Mouse (Mus musculus): Measurements from ENCODE around the gene Nrap.

Gene Nrap

GRCm38 (mm10) chr19:56396227-56396626, 6.4 kb upstream of the Nrap start:
- DNase-seq = no peak

DNA sequence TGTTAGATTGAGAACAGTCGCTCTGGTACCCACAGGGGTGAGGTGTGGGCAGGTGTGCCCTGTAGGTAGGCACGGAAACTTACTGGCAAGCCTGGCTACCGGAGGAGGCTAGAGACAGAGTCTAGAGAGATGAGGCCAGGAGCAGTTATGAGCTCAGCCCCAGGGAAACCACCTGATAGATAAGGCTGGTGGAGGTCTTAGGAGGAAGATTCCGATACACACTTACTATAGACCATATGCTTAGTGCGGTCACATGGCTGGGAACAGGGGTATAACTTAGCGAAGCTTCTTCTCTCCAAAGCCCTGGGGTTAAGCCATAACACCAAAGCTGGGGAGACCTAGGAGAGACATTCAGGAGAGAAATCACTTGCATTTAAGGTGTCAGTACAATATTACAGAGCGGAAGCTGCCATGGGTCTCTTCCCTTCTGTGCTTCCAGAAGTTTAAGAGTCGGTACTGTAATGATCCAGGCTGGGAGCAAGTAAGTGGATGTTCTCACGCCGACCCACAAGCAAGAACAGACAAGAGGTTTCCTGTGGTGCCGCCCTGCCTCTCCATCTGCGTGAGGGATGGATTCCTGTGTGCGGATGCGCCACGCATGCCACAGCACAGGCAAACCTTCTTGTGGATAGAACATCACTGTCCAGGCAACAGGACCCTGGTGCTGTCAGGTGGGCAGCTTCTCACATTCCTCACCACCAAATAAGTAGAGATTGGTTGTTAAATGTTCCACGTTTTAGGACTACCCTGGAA, 5.5 kb upstream of the Nrap start:
- no peak for DNase-seq

- DNase-seq = no peak
Measured at GRCm38 (mm10) chr19:56393311-56393866, 3.6 kb upstream of the Nrap start.

GRCm38 (mm10) chr19:56391307-56392046, 1.6 kb upstream of the Nrap start:
- no peak for DNase-seq

DNA sequence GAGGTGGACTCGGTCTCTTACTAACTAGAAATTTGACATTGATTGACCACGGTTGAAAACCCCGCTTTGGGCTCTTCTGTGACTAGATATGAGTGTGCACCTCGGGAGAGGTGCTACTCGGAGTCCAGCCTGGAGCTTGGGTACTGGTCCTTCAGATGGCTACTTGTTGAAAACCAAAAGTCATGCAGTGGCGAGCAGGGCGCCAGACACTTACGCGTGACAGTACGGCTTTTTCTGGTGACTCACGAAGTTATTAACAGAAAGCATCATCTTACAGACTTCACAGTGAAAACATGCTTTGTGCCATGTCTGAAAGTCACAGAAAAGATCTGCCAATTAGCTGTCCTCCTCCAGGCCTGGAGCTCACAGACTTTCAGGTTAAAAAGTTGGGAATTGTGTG, 661 bp downstream of the Nrap start:
- DNase-seq = no peak

DNA sequence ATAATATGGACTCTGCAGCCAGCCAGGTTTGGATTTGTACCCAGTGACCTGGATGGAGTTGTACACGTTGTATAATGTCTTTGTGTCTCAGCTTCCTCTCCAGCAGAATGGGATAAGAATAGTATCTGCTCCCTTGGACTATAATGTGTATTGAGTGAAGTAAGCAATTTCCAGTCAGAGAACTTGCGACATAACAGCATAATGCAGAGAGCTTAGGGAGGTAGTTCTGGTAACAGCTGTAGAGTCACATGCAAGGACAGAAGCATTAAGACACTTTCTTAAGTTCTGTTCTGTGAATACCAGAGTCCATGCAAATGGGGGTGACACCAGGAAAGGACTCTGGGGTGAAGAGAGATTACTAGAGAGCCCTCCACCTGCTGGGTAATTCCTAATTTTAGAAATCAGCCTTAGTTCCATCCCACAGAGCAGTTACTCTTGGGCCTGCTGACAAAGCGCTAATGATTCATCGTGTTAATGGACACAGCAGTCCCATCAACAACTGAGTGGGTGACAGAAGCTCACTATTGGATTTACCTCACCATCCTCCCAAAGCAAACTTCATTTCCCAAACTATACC, 2.0 kb downstream of the Nrap start:
- no peak for DNase-seq

- no peak for DNase-seq
Measured at GRCm38 (mm10) chr19:56386095-56386494, 3.7 kb downstream of the Nrap start.

GRCm38 (mm10) chr19:56385546-56385945, 4.3 kb downstream of the Nrap start:
- DNase-seq = no peak

GRCm38 (mm10) chr19:56381407-56381806, 8.4 kb downstream of the Nrap start:
- DNase-seq = no peak

GRCm38 (mm10) chr19:56380341-56380740, 9.5 kb downstream of the Nrap start:
- DNase-seq = no peak

DNA sequence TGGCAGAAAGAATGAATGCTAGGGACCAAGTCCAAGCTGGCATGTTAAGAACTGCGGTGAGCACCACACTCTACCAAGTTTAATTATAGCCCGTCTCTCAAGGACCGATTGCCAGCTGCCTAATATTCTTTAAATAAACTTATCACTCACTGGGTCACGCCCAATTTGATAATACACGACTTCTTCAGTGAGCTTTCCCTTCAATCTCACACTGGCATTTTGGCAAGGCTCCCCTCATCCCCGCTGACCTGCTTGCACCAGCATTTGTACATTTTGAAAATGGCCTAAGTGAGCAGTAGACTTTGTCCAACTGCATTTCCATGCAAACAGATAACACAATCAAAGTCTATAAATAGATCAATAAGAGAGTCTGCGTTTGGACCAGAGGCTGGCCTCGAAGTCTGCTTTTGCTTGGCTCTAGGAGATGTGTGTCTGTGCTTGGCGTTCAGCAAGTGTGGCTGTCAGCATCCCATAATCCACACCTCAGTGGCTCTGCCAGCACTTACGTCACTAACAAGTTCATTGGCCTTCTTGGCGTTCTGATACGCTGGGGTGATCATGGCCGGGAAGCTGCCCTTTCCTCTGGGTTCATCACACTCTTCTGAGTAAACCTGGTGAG, 11.2 kb downstream of the Nrap start:
- no peak for DNase-seq

DNA sequence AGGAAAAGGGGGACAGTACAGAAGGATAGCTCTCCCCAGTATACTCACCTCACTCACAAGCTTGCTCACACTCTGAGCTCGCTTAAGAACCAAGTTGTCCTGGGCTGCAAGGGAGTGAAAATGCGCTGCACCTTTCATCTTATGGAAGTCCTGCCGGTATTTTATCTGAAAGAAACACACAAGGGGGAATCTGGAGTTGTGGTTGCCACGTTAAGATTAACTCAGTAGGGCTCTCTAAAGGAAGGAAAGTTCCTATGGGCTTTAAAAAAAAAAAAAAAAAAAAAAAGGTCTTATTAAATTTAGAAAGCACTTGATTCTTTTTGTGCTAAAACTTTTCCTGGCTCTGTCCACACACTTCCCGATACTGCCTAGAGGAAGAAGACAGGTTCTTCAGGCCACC, 11.8 kb downstream of the Nrap start:
- DNase-seq = no peak

DNA sequence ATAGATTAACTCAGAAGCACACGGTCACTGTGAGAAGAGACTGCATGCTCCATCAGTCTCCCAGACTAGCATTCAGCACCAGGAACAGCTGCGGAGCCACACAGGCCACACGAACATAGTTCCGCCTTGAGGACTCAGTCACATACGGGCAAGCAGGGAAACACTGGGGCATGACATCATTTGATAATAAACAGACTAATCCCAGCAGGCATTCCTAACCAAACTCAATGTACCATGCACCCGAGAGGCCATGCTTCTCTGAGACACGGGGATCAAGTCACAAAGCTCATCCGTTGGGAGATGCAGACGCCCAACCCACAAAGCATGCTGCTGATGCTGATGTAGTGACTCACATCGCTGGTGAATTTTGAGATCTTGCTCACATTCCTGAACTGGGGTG, 15.8 kb downstream of the Nrap start:
- DNase-seq = no peak

DNA sequence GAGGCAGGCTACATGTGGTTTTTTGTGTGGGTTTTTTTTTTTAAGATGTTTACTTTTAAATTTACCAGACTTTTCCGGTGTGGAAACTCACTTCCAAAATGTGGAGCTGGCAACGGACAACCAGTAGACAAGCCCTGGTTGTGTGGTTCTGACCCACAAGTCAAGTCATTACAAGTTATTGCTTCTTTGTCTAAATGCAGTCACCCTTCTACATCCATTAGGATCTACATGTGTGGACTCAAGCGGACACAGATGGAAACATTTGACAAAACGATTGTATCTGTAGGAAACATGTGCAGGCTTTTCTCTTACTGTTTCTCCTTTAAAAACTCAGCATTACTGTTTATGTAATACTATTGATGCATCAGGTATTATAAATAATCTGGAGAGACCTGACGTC, 16.6 kb downstream of the Nrap start:
- no peak for DNase-seq

GRCm38 (mm10) chr19:56372226-56372625, 17.6 kb downstream of the Nrap start:
- no peak for DNase-seq

DNA sequence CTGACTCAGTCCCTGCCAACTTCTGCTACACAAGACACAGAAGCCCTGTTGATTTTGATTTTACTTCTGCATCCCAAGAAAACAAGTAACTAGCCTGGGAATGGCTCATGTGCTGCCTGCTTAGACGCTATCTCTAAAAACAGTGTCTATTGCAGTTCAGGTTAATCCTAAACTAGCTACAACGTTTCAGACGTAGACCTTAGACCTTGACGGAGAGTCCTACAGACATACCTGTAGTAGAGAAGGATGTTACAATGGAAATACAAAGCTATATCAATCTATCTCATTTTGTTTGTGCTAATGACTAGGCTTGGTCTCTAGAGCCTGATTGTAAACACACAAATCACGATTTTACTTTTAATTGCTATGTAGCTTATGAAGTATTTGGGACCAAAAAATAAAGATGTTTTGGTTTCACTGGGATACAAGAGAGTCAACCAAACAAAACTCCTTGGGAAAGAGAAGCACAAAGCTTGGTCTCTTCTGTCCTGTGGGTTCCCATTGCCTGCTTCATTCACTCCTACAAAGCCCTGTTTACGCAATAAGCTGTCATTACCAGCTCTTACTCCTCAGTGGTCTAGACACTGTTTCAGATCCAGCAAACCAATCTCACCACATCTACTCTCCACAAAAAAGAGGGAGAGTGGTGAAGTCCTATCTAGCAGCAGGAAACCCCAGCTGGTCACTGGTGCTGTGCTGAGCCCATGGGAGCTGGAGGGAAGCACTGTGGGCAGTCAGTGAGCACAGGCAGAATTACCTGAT, 19.3 kb downstream of the Nrap start:
- DNase-seq = no peak

GRCm38 (mm10) chr19:56368912-56369311, 20.9 kb downstream of the Nrap start:
- DNase-seq = no peak

DNA sequence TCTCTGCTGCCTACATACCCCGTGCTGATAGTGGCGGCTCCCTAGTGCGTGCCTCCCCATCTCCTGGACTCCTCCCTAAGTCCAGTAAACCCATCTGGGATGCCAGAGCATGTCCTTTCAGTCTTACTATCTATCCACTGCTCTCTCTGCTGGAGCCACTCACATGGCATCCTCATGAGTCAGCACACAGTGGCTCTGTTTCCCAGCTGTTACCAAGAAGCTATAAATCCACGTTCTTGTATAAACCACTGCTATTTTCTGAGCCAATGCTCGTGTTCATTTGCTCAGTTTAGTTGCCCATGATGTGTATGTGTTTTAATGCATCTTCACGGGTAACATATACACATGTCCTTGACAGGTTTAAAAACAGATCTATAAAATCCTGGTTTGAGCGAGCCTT, 22.1 kb downstream of the Nrap start:
- DNase-seq = no peak

- DNase-seq = no peak
Measured at GRCm38 (mm10) chr19:56366625-56367024, 23.2 kb downstream of the Nrap start.

- DNase-seq = no peak
Measured at GRCm38 (mm10) chr19:56366168-56366567, 23.7 kb downstream of the Nrap start.

GRCm38 (mm10) chr19:56364563-56364962, 25.3 kb downstream of the Nrap start:
- DNase-seq = no peak

DNA sequence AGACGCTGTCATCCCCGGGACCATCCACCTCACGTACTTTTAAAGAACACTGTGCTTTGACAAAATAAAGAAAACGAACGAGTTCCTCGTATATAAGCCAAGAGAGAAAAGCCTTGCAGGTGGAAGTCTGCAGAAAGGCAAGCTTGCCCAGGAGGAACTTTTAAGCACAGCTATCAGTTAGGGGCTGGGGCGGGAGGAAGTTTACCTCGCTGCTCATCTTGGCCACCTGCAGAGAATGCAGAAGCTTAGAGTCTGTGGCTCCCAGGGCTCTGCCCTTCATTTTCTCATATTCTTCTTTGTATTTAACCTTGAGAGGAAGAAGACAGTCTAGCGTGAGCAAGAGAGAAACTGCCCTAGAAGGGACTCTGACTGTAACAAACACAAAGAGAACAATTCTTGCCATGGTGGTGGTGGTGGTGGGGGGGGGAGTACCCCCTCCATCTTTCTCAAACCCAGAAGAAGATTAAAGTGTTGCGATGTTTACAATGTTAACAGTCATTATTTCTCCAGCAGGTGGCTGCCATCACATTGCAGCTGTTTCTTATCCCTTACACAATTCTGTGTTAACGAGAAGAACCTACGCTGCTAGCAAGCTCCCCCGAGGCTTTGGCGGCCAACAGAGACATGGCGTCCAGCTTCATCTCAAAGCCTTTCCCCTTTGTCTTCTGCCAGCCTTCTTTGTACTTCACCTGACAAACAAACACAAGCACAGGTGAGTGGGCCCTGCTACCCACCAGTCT, 25.9 kb downstream of the Nrap start:
- no peak for DNase-seq
